Mouse (Mus musculus): ENCODE measurements at regions not wholly inside any gene's neighbourhood (a gene's known extent, or its start where the extent isn't known, plus 50 kb on each side); places are given as distances from the start of the nearest gene placed in this dataset.

DNA sequence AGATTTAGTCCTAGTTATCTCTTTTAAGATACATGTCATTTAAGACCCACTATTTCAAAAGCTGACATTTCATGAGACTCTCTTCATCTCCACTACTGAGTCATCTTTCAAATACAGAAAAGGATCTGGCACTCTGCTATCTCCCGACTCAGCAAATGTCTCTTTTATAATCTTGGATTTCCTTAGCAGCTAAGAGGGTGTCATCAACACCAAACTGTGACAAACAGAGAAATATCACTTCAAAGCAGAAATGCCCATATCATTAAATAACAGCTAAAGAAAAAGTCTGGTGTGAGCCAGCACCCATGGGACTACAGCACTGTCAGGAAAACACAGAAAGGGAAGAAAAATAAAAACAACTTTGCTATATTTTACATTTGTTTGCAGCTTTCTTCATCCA is 78.7 kb upstream of the Tmtc1 start:
- no peak overlapping the region for H3K27ac ChIP-seq (ENCODE audit: insufficient read depth, low read depth, low read length)
- H3K4me3 ChIP-seq (ENCODE audit: insufficient read depth, low read length): no peak overlapping the region
- TF ChIP-seq POLR2A (IDR thresholded peaks at IDR 0.05; ENCODE audit: borderline replicate concordance, low read depth, low read length) (no peak), CTCF (IDR thresholded peaks at IDR 0.05; ENCODE audit: low read depth, low read length) (no peak)
- no peaks in the 10 kb centered on the region for H3K4me1 ChIP-seq (ENCODE audit: control insufficient read depth, insufficient read depth, low read length)

DNA sequence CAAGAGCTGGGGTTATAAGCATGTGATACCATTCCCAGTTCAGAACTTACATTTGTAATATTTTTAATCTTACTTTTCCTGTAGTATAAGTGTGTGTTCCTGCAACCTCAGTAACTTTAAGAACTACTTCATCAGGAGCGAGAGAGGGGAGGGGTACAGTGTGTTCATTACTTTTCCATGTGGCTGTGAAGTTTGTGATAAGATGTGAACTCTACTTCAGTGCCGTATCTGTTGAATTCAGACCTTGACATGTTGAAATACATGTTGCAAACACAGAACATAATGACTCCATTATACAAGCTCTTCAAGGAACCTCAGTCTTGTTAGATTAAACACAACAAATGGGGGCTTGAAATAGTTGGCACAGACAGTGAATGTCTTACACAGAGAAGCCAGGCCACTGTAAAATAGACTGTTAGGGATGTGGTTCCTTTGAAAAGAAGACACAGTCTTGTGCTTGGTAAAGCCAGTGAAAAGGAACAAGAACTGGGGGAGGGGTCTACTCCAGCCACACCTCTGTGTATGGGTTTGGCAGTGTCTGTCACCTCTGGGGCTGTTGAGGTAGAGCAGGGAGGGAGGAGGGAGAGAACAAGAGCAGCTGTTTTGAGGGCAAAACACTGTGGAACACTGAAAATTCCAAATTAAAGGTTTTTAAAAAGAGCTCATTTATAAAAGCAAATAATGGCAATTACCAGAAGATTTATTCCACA is 73.5 kb upstream of the Tmtc1 start:
- Histone ChIP-seq H3K27ac (ENCODE audit: insufficient read depth, low read depth, low read length) (no peak overlapping the region), H3K4me1 (ENCODE audit: control insufficient read depth, insufficient read depth, low read length) (no peaks in the 10 kb centered on the region), H3K4me3 (ENCODE audit: insufficient read depth, low read length) (no peak overlapping the region)
- TF ChIP-seq CTCF (IDR thresholded peaks at IDR 0.05; ENCODE audit: low read depth, low read length) (no peak), POLR2A (IDR thresholded peaks at IDR 0.05; ENCODE audit: borderline replicate concordance, low read depth, low read length) (no peak)

DNA sequence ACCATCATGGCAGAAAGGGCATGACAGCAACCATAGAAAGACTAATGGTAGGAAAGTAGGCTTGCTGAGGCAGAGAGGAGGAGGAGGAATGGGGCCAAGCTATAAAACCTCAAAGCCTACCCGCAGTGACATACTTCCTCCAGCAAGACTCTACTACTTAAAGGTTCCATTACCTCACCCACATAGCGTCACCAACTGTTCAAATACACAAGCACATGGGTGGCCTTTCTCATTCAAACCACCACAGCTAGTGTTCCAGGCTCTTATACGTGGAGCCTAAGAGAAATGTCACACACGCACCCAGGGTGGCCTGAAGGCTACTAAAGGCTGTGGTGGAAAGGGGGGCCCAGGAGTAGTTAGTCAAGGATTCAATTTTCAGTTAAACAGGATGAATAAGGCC is 72.5 kb upstream of the Tmtc1 start:
- no peaks in the 10 kb centered on the region for H3K4me1 ChIP-seq (ENCODE audit: control insufficient read depth, insufficient read depth, low read length)
- H3K4me3 ChIP-seq (ENCODE audit: insufficient read depth, low read length): no peak overlapping the region
- TF ChIP-seq CTCF (IDR thresholded peaks at IDR 0.05; ENCODE audit: low read depth, low read length) (no peak), POLR2A (IDR thresholded peaks at IDR 0.05; ENCODE audit: borderline replicate concordance, low read depth, low read length) (no peak)
- H3K27ac ChIP-seq (ENCODE audit: insufficient read depth, low read depth, low read length): no peak overlapping the region

DNA sequence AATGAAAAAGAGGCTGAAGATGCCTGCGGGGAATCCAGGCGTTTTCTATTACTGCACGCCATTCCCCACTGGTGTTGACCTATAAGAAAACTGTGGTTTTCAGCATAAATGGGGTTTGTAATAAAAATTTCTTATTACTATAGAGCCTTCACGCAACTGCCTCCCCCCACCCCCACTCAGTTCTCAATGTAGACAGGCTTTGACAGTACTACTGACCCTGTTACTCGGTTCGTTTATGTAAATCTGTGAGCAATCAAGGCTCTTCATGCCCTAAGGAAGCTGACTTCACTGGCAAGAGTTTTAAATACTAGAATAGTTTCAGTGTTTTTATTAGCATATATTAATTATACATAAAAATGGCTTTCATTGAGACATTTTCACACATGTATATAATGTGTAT is 70.9 kb upstream of the Tmtc1 start:
- H3K27ac ChIP-seq (ENCODE audit: insufficient read depth, low read depth, low read length): no peak overlapping the region
- H3K4me3 ChIP-seq (ENCODE audit: insufficient read depth, low read length): no peak overlapping the region
- no peak for TF ChIP-seq CTCF (IDR thresholded peaks at IDR 0.05; ENCODE audit: low read depth, low read length)
- no peak for TF ChIP-seq POLR2A (IDR thresholded peaks at IDR 0.05; ENCODE audit: borderline replicate concordance, low read depth, low read length)
- no peaks in the 10 kb centered on the region for H3K4me1 ChIP-seq (ENCODE audit: control insufficient read depth, insufficient read depth, low read length)

DNA sequence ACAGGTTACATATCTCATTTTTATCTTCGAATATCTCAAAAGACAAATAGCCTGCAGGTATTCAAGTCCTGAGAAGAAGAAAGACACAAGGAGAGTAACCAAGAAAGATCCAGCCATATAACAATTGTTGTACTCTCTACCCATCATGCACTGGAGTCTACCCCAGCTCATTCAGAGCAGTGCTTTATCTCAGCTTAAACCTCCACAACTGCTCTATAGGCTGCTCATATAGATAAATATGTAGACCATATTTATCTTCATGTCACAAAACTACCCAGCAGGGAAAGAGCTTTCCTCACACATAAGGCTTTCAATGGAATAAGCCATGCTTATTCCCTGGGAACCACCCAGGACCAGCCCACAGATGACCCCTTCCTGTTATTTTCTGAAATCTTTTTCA is 70.5 kb upstream of the Tmtc1 start:
- TF ChIP-seq POLR2A (IDR thresholded peaks at IDR 0.05; ENCODE audit: borderline replicate concordance, low read depth, low read length) (no peak), CTCF (IDR thresholded peaks at IDR 0.05; ENCODE audit: low read depth, low read length) (no peak)
- no peaks in the 10 kb centered on the region for H3K4me1 ChIP-seq (ENCODE audit: control insufficient read depth, insufficient read depth, low read length)
- H3K27ac ChIP-seq (ENCODE audit: insufficient read depth, low read depth, low read length): no peak overlapping the region
- H3K4me3 ChIP-seq (ENCODE audit: insufficient read depth, low read length): no peak overlapping the region

DNA sequence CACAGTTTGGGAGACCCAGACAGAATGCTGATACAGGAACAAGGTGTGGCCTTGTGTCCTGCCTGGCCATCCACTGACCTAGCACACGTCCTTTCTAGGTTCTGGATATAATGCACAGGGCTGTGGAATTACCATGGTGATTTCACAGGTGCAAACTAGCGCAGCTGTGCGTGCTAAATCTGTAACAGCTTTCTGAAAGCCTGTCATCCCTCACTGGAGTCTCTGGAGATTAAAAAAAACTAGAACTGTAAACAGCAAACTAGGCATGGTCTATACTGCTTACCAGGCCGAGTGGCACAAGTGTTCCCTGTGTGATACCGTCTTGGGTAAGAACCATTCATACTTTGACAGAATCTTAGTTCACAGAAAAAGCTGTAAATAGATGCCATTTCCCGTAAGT is 69.9 kb upstream of the Tmtc1 start:
- TF ChIP-seq CTCF (IDR thresholded peaks at IDR 0.05; ENCODE audit: low read depth, low read length): no peak
- TF ChIP-seq POLR2A (IDR thresholded peaks at IDR 0.05; ENCODE audit: borderline replicate concordance, low read depth, low read length): no peak
- Histone ChIP-seq H3K4me1 (ENCODE audit: control insufficient read depth, insufficient read depth, low read length) (no peaks in the 10 kb centered on the region), H3K4me3 (ENCODE audit: insufficient read depth, low read length) (no peak overlapping the region), H3K27ac (ENCODE audit: insufficient read depth, low read depth, low read length) (no peak overlapping the region)

DNA sequence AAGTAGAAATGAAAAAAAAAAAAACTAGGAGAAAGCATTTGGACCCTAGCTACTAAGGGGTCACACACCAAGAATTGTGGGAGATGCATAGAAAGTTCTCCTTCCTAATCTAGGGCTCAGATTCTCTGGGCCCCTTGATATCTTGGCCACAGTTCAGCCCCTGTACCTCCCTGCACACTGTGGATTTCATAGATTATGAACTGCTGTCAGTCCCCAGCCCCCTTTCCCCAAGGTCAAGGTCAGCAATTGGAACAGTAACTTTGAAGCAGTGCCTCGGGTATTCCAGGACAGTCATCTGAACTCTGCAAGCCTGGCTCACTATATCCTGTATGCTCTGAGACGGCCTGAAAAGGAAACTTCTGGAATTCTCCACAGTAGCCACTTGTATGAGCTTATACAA is 68.9 kb upstream of the Tmtc1 start:
- Histone ChIP-seq H3K4me3 (ENCODE audit: insufficient read depth, low read length) (no peak overlapping the region), H3K4me1 (ENCODE audit: control insufficient read depth, insufficient read depth, low read length) (no peaks in the 10 kb centered on the region), H3K27ac (ENCODE audit: insufficient read depth, low read depth, low read length) (no peak overlapping the region)
- no peak for TF ChIP-seq POLR2A (IDR thresholded peaks at IDR 0.05; ENCODE audit: borderline replicate concordance, low read depth, low read length)
- TF ChIP-seq CTCF (IDR thresholded peaks at IDR 0.05; ENCODE audit: low read depth, low read length): no peak

DNA sequence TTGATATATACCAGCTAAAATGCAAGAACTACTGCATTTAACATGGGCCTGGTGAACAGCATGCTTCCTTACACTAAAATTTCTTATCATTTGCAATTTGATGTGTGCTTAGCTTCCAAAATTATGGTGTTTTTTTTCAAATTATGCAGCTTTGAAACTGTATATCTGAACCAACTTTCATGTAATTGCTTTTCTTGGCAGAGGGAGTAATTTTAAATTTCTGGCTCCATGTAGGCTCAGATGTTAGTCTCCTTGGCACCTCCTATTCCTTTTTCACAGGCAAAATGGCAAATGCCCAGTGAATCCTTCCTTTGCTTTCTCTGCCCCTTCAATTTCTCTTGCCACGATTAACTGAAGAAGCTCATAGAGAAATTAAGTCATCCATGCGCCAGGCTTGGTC is 61.1 kb upstream of the Tmtc1 start:
- H3K4me1 ChIP-seq (ENCODE audit: control insufficient read depth, insufficient read depth, low read length): no peaks in the 10 kb centered on the region
- H3K27ac ChIP-seq (ENCODE audit: insufficient read depth, low read depth, low read length): no peak overlapping the region
- TF ChIP-seq POLR2A (IDR thresholded peaks at IDR 0.05; ENCODE audit: borderline replicate concordance, low read depth, low read length) (no peak), CTCF (IDR thresholded peaks at IDR 0.05; ENCODE audit: low read depth, low read length) (no peak)
- H3K4me3 ChIP-seq (ENCODE audit: insufficient read depth, low read length): no peak overlapping the region

DNA sequence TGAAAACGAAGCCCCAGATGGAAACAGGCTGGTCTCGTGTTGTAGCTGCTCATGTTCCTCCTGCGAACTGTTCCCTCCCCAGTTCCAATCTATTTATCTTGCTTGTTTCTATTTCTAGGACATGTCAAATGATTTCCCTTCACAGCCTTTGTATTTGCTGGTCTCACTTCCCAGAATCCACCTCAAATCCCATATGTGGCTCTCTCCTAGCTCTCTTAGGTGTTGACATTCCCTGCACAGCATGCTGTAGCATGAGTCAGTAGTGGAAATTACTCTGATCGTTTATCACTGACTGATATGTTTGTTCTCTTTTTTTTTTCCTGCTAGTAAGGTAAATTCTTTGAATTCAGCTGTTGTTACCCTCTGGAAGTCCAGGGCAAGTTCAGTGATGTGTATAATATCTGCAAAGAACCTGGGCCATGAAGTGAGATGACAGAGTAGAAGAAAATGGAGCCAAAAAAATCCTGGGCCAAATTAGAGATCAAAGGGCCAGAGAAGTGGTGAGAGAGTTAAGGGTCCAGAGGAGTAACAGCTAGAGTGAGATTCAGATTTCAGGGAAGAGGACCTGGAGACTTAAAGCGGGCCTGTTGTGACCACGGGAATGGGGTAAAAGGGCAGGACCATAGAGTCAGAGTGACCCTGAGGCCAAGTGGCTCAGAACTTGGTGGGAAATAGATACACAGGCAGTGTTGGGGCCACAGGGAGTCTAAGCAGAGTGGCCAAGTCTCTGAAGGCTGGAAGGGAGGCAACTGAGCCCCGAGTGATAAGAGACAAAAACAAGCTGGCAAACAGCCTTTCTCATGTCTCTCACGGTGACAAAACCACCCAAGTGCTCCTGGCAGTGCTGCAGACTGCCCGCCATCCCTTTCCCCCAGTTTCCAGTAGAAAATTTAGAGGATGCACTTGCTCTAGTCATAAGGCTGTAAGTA is 56.3 kb upstream of the Tmtc1 start:
- no peak overlapping the region for H3K27ac ChIP-seq (ENCODE audit: insufficient read depth, low read depth, low read length)
- no peak for TF ChIP-seq POLR2A (IDR thresholded peaks at IDR 0.05; ENCODE audit: borderline replicate concordance, low read depth, low read length)
- no peak for TF ChIP-seq CTCF (IDR thresholded peaks at IDR 0.05; ENCODE audit: low read depth, low read length)
- no peaks in the 10 kb centered on the region for H3K4me1 ChIP-seq (ENCODE audit: control insufficient read depth, insufficient read depth, low read length)
- no peak overlapping the region for H3K4me3 ChIP-seq (ENCODE audit: insufficient read depth, low read length)
